ENCODE assay signal across 1 mouse cellular context in genomic region chr16:31327891-31328290, GRCm38 (mm10).
TF ChIP-seq lines count a peak whose summit lies in the region.

No protein-coding gene starts in this region.

TF ChIP-seq in ES-E14, 5 proteins besides CTCF, POLR2A, EP300 and RAD21:
- TF ChIP-seq ZC3H11A (IDR thresholded peaks at IDR 0.05; ENCODE audit: borderline replicate concordance, low read depth, low read length): no peak
- TF ChIP-seq HCFC1 (IDR thresholded peaks at IDR 0.05; ENCODE audit: borderline replicate concordance, insufficient read depth, low read length): no peak
- no peak for TF ChIP-seq ZNF384 (IDR thresholded peaks at IDR 0.05; ENCODE audit: low read depth, low read length)
- no peak for TF ChIP-seq MAFK (IDR thresholded peaks at IDR 0.05; ENCODE audit: insufficient read depth, low read depth, low read length)
- no peak for TF ChIP-seq CHD2 (IDR thresholded peaks at IDR 0.05; ENCODE audit: low read depth, low read length)
TF ChIP-seq in ES-E14: peak in this region for 0.
